Mouse (Mus musculus): Measurements from ENCODE around the gene Orm3.

DNA sequence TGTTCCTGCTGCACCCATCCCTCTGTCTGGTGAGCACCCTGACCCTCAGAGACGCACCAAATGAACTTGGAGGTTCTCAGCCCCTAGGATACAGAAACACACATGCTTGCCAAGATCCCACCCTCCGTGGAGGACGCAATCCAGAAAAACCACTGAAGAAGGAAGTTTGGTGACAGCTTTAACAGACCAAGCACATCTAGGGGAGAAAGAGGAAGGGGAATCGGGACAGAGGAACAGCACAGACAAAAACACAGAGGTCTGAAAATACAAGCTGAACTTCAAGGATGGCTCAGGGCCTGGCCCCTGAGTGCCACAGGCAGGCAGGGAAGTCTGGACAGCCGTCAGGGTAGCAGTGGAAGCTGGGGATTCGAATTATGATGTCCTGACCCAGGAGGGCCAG, 45.7 kb downstream of the Orm3 start:
- TF ChIP-seq CTCF (conservative IDR thresholded peaks at IDR 0.05 in 1 of 2, IDR thresholded peaks at IDR 0.05 in 1 of 2; ENCODE audit: low read depth in 2 of 2, low read length in 2 of 2) (no peak), GABPA (IDR thresholded peaks at IDR 0.05; ENCODE audit: insufficient replicate concordance, low read depth, low read length) (no peak), POLR2A (IDR thresholded peaks at IDR 0.05; ENCODE audit: low read depth, low read length) (no peak), CHD2 (IDR thresholded peaks at IDR 0.05; ENCODE audit: low read length) (no peak), NRF1 (IDR thresholded peaks at IDR 0.05; ENCODE audit: low read depth, low read length) (no peak), EP300 (IDR thresholded peaks at IDR 0.05; ENCODE audit: low read length) (no peak)

Data from CH12.LX (cell line).